Mouse (Mus musculus): Measurements from ENCODE around the gene Shank1. TPM values are rescaled to one million over a fixed set of nuclear protein-coding genes. Genes with fewer than 3 reads are reported as not detected.

Shank1 gene
- total RNA-seq, 2 experiments from 2014 or later: 439 to 476 TPM

DNA sequence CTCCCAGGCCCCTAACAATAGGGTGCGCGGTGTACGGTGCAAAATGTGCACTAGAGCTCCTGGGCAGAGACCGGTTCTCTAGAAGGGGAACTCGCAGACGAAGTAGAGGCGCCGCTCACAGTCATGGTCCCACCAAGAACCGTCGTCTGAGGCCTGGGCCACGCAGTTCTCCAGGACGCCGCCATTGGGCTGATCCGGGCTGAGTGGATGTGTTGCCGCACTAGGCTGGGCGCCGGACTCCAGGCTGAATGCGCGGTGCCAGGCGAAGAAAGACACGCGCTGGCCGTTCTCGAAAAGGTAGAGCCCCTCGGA is 5.6 kb upstream of the Shank1 start:
- DNase-seq (ENCODE audit: low spot score in 2 of 2): no peak

GRCm38 (mm10) chr7:44304775-44305641 is 5.0 kb upstream of the Shank1 start:
- peak; percentile 94 to 97 for DNase-seq (ENCODE audit: low spot score in 2 of 2)

- DNase-seq (ENCODE audit: low spot score in 2 of 2): no peak
These were observed 4.4 kb upstream of the Shank1 start for GRCm38 (mm10) chr7:44305686-44306085.

DNA sequence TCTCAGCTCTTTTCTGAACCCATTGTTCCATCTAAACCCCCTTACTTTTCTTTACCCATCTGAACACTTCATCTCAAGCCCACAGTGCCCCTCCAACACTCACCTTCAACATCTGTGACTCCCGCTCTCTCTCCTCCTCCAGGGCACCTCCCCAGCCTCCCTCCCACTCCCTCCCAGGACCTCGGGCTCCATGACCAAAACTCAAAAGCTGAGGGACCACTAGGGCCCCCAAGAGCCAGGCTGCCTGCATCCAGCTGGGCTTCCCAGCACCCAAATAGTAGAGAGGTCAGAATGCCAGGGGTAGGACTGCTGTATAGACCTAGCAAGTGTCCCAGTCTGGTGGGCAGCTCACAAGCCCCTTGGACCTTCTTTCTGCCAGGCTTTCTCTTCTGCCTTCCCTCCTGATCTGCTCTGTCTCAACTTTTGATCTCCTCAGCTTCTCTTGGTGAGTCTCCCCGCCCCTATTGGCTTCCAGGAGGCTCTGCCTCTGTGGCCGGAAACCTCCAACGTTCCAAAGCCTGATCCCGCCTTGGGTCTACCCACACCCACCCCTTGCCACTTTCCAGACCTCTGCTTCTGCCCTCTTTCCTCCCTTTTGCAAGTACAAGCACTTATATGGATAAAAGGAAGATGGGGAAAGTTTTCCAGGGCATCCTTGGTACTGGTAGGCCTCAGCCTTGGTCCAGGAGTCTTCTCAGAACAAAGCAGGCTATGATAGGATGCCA is 3.4 kb upstream of the Shank1 start, which contains the start of gene Clec11a:
Gene Clec11a (minus strand): TSS at position 387 of the 725 bp plus-strand sequence.
- peak in 1 of 2 experiments; percentile 14 for DNase-seq (ENCODE audit: low spot score in 2 of 2)

DNA sequence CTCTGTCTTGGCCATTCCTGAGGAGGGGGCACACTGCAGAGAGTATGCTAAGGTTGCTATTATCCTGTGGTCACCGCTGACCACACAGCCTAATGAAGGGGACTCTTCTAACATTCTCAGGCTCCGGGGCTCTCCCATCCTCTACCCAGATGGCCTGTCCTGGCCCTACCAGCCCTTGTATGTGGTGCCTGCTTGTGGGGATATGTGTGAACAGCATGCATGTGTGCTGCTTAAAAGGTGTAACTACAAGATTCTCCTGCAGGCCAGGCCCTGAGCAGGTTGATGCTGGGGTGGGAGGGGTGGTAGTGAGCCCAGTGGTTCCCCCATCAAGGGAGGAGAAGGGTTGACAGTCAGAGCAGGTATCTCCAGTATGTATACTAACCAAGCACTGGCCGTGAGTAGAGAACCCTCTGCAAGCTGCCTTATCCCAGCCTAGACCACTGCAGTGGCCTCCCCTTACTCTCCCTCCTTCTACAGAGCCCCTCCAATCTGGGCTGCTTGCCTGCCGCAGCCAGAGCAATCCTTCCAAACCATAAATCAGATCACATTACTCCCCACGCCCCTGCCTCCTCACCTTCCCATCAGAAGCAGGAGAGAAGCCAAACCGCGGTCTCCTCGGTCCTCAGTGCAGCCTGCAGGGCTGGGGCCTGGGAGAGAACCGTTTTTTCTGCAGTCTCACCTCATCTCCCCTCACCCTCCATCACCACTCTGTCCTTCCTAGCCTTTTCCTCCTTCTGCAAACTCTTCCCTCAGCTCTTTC is 2.6 kb upstream of the Shank1 start:
- peak in 1 of 2 experiments; percentile 13 for DNase-seq (ENCODE audit: low spot score in 2 of 2)

GRCm38 (mm10) chr7:44310285-44310877 is 328 bp downstream of the Shank1 start:
- peak in 1 of 2 experiments; percentile 45 for DNase-seq (ENCODE audit: low spot score in 2 of 2)

DNA sequence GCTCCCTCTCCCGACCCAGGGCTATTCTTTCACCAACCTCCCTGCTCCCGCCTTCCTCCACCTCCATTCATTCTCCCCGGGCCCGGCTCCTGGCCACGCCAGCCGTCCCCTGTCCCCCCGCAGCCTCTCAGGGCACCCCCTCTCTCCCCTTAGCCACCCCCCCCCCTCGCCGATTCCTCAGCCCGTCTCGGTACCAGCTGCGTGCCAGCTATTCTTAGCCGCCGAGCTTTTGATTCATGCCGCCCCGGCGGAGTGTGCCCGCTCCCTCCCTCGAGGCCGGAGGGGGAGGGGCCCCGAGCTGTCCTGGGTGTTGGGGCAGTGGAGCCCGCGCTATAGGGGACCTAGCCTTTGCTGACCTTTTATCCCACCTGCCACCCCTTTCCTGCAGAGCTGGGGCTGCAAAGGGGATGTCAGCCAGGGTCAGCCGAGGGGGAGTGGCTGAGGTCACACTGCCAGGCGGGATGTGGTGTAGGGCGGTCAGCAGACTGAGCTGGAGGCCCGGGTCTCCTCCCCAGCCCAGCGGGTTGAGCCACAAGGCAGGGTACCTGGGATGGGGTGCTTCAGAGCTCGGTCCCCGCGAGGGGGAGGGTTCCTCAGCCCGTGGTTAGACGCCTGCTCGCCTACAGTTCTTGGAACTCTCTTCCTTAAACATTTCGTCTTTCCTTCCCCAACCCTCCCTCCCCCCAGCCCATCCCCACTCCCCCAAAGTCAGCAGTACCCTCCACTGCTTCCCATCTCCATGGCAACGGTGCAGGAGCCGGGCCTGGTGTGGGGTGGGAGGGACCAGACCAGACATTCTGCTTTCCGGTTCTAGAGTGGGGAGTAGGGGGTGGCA is 1.0 kb downstream of the Shank1 start:
- DNase-seq (ENCODE audit: low spot score in 2 of 2): peak; percentile 56 to 64

DNA sequence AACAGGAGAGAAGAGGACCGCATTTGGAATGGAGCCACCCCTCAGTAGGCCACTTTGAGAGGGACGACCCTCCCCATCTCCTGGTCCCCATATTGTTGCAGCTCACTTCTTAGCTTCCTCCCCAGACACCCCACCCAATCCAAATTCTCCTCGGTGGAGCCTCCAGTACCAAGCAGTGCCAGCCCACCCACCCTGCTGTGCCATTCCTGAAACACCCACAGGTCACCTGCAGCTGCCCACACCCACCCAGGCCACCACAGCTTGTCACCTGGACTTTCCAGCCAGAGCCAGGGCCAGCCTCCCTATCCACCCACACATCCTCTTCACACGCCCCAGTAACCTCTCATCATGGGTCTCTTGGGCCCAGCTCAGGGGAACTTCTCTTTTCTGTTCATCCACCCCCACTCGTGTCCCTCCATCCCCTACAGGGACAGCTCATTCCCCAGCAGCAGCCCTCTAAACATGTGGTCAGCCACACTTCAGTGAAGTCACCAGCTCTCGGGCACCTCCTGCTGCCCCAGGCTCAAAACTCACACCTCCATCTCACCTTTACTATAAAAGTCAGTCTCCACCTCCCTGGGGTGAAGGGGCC is 1.8 kb downstream of the Shank1 start:
- peak in 1 of 2 experiments; percentile 19 for DNase-seq (ENCODE audit: low spot score in 2 of 2)

DNA sequence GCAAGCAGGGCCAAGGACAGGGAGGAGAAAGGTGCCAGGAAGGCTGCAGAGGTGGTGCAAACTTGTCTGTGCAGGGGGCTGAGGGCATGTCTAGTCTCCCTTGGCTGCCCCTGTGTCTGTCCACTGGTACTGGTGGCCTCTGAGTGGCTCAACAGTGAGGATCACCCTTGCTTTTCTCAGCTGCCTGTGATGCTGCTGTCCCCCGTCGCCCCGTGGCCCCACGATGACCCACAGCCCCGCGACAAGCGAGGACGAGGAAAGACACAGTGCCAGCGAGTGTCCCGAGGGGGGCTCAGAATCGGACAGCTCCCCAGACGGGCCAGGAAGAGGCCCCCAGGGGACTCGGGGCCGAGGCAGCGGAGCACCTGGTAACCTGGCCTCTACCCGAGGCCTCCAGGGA is 2.4 kb downstream of the Shank1 start:
- peak in 1 of 2 experiments; percentile 20 for DNase-seq (ENCODE audit: low spot score in 2 of 2)

DNA sequence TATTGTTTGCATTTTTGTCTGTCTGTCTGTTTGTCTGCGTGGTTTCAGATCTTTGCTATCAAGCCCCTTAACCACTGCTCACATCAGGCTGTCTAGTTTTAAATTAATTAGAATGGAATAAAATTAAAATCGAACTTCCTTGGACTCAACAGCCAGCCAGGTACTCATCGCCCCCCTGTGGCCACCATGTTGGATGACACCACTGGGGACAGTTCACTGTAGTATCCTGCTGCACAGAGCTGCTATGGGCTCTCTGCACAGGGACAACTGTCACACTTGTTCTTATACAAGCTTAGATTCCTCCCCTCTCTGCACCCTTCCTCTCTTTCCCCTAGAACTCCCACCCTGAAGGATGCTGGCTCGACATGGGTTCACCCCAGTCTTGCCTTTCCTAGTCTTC is 7.9 kb downstream of the Shank1 start:
- peak in 1 of 2 experiments; percentile 35 for DNase-seq (ENCODE audit: low spot score in 2 of 2)

DNA sequence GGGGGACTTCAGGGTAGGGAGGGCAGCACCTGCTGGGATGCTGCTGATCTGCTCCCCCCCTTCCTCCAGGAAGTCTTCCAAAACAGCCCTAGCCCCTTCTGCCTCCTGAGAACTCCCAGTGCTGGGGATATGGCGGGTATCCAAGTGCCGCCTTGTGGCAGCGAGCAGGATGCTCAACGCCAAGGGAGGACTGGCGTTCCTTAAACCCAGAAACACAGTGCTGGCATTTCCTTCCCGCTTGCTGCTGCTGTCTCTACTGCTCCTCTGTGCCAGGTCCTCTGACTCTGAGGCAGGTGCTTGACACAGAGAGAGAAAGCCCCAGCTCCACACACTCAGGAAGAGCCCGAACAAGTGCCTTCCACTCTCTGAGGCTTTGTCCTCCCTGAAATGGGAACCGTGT is 10.8 kb downstream of the Shank1 start:
- peak; percentile 75 to 81 for DNase-seq (ENCODE audit: low spot score in 2 of 2)

- no peak for DNase-seq (ENCODE audit: low spot score in 2 of 2)
These were observed 12.2 kb downstream of the Shank1 start for GRCm38 (mm10) chr7:44322290-44322689.

GRCm38 (mm10) chr7:44326614-44327013 is 16.6 kb downstream of the Shank1 start:
- DNase-seq (ENCODE audit: low spot score in 2 of 2): no peak

GRCm38 (mm10) chr7:44332336-44332735 is 22.3 kb downstream of the Shank1 start:
- no peak for DNase-seq (ENCODE audit: low spot score in 2 of 2)

- DNase-seq (ENCODE audit: low spot score in 2 of 2): no peak
These were observed 24.1 kb downstream of the Shank1 start for GRCm38 (mm10) chr7:44334139-44334538.

DNA sequence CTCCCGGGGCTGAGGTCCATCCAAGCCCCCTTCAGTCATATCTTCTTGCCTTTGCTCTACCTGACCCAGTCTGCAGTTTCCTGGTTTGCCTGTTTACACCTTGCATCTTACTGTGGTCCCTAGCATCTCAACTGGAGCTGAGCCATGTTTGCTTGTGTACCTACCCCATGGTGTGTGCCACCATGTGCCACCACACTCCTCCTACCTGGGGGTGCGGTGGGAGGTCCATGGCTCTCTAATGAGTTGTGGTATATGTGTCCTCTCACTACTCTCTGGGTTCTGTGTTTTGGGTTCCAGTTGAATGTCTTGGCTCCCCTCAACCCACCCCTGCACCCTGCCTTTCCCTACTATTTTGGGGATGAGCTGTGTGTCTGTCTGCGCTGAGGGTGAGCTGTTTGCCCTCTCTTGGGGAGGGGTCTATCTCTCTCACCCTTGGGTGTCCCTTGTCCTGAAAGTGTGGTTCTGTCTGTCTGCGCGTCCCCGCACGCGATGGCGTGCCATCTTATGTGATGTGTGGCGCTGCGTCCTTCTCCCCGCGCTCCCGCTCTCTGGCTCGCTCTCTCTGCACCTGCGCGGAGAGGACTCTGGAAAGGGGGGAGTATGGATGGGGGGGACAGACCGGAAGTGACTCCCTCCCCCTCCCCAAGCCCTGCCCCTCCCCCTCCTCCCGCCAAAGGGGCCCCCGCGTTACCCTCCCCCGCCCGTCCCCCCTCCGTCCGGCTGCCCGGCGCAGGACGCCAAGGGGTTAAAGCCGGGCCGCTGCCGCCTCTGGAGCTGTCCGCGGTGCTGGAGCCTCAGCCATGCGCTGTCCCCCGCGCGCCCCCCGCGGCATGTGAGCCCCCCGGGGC is 25.2 kb downstream of the Shank1 start:
- DNase-seq (ENCODE audit: low spot score in 2 of 2): peak in 1 of 2 experiments; percentile 67

DNA sequence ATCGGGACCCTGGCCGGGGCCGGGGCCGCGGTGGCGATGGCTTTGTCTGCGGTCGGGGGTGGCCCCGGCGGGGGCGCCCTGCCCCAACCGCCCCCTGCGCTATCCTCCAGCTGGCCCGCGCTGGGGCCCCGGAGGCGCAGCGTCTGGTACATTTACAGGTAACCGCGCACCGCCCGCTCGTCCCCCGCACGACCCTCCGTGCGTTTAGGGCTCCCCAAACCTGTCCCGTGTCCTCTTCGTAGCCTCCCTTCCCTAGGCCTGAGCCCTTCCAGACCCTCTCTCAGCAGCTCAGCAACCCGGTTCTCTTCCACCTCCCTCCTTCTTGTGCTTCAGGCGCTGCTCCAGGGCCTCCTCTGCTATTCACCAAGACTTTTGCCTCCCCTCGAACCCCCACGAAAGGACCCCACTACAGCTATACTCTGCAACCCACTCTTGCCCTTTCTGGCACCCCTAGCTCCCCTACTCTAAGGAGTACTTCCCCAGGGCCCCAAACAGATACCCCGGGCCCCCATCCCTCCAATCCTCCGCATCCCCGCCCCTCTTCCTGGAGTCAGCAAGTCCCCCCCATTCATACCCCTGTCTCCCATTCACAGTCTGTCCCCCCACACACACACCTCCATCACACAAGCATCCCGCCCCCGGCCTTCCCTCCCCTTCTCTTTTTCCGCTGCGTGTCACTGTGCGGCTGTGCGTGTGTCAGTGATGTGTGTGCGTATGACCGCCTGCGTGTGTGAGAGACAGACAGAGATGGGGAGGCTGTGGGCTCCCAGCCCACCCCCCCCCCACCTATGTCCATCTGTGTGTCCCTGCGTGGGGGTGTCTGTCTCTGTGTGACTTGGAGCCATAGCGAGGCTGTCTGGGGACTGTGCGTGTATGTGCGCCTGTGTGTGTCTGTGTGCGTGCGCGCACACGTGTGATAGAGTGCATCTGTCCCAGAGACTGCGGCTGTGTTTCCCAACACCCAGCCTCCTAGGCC is 26.3 kb downstream of the Shank1 start:
- DNase-seq (ENCODE audit: low spot score in 2 of 2): peak in 1 of 2 experiments; percentile 61

Data from layer of hippocampus, postnatal 10 days (tissue).